Mouse (Mus musculus): ENCODE measurements at regions not wholly inside any gene's neighbourhood (a gene's known extent, or its start where the extent isn't known, plus 50 kb on each side); places are given as distances from the start of the nearest gene placed in this dataset.
A peak's percentile ranks its signal among the peaks of the same experiment; 100 is the strongest.

DNA sequence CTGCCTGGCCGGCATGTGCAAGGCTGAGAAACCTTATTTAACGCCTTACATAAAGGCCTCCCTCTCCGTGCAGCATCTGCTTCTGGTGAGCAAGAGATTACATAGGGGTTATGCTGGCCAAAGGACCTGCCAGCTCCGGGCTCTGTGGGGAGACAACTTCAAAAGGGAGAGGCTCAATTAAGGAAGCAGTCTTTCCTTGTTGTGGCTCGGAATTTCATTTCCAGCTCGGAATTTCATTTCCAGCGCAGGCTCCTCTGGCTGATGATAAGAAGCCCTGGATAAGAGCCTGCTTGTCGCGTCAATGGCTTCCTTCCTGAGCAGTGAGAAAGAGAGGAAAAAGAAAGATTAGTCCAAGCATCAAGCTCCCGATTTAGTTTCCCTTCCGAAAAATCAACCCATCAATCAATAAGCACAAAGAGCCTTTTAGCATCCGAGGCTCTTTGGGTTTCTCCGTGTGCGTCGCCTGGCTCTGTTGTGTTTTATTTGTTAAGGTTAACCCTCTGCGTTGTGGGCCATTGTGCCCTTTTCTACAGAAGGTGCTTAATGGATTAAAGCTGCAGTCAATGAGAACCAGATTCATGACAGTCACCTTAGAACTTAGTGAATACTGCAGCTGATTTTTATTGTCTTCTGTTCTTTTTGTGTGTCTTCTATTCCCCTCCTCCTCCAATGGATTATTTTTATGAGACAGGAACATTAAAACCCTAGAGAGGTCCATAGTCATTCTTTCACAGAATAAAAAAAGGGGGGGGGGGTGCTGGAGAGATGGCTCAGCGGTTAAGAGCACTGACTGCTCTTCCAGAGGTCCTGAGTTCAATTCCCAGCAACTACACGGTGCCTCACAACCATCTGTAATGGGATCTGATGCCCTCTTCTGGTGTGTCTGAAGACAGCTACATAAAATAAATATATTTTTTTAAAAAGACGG, 218.3 kb downstream of the Myo1b start:
- Histone ChIP-seq H3K4me3 (no peak overlapping the region), H3K36me3 (replicated peaks) (no peaks in the 10 kb centered on the region), H3K9me3 (no peaks in the 10 kb centered on the region), H3K27me3 (replicated peaks) (no peaks in the 10 kb centered on the region), H3K9ac (no peak overlapping the region), H3K4me2 (peak overlapping the region; percentile 31), H3K27ac (peak overlapping the region; percentile 83), H3K4me1 (peaks cover 14% of the 10 kb centered on the region)
- peak; percentile 87 for ATAC-seq (replicated peaks)
- 4% methylated on average over 19 of the region's 19 CpGs for WGBS

DNA sequence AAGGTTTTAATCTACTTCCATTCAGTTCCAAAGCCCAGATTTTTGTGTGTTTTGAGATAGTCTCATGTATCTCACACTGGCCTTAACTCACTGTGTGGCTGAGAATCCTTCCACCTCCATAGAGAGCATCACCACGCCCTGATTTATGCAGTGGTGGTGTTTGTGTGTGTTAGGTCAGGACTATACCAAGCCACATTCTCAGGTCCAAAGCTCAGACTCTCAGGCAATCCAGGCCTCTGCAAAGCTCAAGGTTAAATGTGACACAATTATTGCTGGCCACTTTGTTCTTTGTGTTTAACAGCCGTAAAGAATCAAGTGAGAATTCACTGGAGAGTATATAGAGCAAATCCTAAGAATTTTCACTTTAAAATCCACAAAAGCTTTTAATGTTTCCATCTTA, 218.2 kb upstream of the Nabp1 start:
- WGBS, result 34% methylated on average over 2 of the region's 2 CpGs
- Histone ChIP-seq H3K4me2 (no peak overlapping the region), H3K27me3 (replicated peaks) (no peaks in the 10 kb centered on the region), H3K4me1 (peaks cover 14% of the 10 kb centered on the region), H3K36me3 (replicated peaks) (no peaks in the 10 kb centered on the region), H3K27ac (peak overlapping the region; percentile 83), H3K9me3 (no peaks in the 10 kb centered on the region), H3K9ac (no peak overlapping the region), H3K4me3 (no peak overlapping the region)
- ATAC-seq (replicated peaks), result no peak; the same call in 1 of the 2 replicates

DNA sequence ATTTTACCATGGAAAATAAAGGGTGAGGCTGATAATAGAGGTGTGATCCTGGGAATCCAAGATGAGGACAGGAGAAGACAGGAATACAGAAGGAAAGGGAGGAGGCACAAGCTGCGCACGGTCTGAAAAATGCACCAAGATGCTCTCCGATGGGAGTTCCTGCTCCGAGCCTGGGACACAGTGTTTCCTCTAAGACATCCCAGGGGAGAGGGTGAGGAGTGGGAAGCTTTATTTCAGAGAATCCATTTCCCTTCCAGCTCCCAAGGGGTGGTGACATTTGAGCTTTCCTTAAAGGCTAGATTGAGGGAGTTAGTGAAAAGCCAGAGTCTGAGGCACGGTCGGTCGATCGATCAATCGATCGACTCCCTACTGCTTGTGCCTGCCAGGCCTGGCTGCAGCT, 212.7 kb upstream of the Nabp1 start:
- Histone ChIP-seq H3K36me3 (replicated peaks) (no peaks in the 10 kb centered on the region), H3K27me3 (replicated peaks) (no peaks in the 10 kb centered on the region), H3K4me2 (no peak overlapping the region), H3K27ac (no peak overlapping the region), H3K4me1 (peaks cover 17% of the 10 kb centered on the region), H3K9ac (no peak overlapping the region), H3K4me3 (no peak overlapping the region), H3K9me3 (no peaks in the 10 kb centered on the region)
- ATAC-seq (replicated peaks), result no peak
- 88% methylated on average over 10 of the region's 10 CpGs for WGBS

- no peak overlapping the region for H3K27ac ChIP-seq
- H3K27me3 ChIP-seq (replicated peaks), result no peaks in the 10 kb centered on the region
- ATAC-seq (replicated peaks), result no peak
- H3K36me3 ChIP-seq (replicated peaks), result no peaks in the 10 kb centered on the region
- 85% methylated on average over 9 of the region's 9 CpGs for WGBS
- no peak overlapping the region for H3K4me2 ChIP-seq
- H3K4me1 ChIP-seq, result peaks cover 17% of the 10 kb centered on the region
- H3K4me3 ChIP-seq, result no peak overlapping the region
- no peaks in the 10 kb centered on the region for H3K9me3 ChIP-seq
- no peak overlapping the region for H3K9ac ChIP-seq
Observed at GRCm38 (mm10) chr1:51689461-51690223, 211.4 kb upstream of the Nabp1 start.

DNA sequence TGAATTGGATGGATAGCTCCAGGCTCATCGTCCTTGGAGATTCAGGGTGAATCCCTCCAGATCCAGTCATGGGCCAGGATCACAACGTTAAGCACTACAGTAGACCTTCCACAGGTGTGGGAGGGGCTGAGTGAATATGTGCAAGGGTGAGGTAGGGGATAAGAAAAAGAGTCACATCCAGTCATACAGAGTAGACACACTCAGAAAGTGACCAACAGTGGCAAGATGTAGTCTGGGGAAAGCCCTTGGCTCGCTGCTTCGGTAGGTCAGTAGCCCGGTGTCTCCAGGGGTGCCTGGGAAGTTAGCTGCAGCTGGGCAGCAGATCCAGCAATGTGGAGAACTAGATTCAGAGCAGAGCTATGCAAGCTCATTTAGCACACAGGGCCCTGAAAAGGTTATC, 210.7 kb upstream of the Nabp1 start:
- Histone ChIP-seq H3K9me3 (no peaks in the 10 kb centered on the region), H3K27me3 (replicated peaks) (no peaks in the 10 kb centered on the region), H3K27ac (peak overlapping the region; percentile 85; the same call in 1 of the 2 replicates), H3K4me3 (no peak overlapping the region), H3K4me2 (no peak overlapping the region), H3K9ac (no peak overlapping the region), H3K36me3 (replicated peaks) (no peaks in the 10 kb centered on the region), H3K4me1 (peaks cover 17% of the 10 kb centered on the region)
- 74% methylated on average over 5 of the region's 5 CpGs for WGBS
- ATAC-seq (replicated peaks), result peak; percentile 22; the same call in 1 of the 2 replicates

GRCm38 (mm10) chr1:51688224-51688545, 210.0 kb upstream of the Nabp1 start:
- H3K9ac ChIP-seq, result no peak overlapping the region
- H3K4me1 ChIP-seq, result peaks cover 17% of the 10 kb centered on the region
- no peaks in the 10 kb centered on the region for H3K27me3 ChIP-seq (replicated peaks)
- WGBS, result 17% methylated on average over 1 of the region's 1 CpGs
- peak overlapping the region; percentile 85 for H3K27ac ChIP-seq
- H3K4me3 ChIP-seq, result no peak overlapping the region
- H3K9me3 ChIP-seq, result no peaks in the 10 kb centered on the region
- peak; percentile 71 for ATAC-seq (replicated peaks)
- peak overlapping the region; percentile 30; the same call in 1 of the 2 replicates for H3K4me2 ChIP-seq
- no peaks in the 10 kb centered on the region for H3K36me3 ChIP-seq (replicated peaks)

DNA sequence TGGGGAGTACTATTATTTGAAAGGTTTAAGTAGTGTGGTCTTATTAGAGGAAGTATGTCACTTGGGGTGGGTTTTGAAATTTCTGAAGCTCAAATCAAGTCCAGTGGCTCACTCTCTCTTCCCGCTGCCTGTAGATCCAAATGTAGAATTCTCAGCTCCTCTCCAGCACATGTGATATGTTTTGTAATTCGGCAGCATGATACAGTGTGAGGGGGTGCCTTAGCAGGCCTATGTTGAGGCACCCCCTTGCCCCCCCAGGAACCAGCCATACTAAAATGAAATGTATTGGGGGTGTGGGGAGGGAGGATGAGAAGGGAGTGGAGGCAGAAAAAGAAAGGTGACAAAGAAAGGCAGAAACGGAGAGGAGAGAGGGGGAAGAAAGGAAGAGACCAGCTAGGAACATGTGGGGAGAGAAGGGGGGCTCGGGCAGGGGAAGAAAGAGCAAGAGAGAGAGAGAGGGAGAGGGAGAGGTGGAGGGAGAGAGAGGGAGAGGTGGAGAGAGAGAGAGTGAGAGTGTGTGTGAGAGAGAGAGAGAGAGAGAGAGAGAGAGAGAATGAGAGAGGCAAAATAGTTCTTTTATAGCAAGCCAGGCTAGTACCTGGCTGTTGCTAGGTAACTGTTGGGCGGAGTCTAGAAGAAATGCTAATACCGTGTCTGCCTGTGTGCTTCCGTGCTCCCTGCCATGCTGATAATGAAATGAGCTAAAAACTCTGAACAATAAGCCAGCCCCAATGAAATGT, 209.4 kb upstream of the Nabp1 start:
- no peaks in the 10 kb centered on the region for H3K36me3 ChIP-seq (replicated peaks)
- no peak overlapping the region; the same call in 1 of the 2 replicates for H3K9ac ChIP-seq
- peak; percentile 96 for ATAC-seq (replicated peaks)
- H3K27ac ChIP-seq, result peak overlapping the region; percentile 85
- no peaks in the 10 kb centered on the region for H3K9me3 ChIP-seq
- H3K4me3 ChIP-seq, result no peak overlapping the region
- WGBS, result 26% methylated on average over 7 of the region's 7 CpGs
- peak overlapping the region; percentile 30 for H3K4me2 ChIP-seq
- peaks cover 17% of the 10 kb centered on the region for H3K4me1 ChIP-seq
- H3K27me3 ChIP-seq (replicated peaks), result no peaks in the 10 kb centered on the region

DNA sequence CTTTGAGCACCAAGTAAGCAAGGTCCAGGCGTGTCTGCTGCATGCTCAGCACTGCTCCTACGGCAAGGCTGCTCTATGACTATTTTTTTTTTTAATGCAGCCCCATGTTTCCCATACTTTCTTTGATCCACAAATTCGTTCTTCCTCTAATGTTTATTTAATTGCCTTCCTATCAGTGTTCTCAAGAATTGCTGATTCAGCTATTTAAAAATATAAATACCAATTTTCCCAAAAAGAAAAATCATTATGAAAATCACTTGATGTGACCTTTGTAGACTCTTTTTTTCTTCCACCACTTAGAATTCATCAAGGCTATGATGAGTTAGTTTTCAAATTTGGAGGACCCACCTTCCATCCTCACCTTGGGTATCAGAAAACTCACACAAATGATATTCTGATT, 208.5 kb upstream of the Nabp1 start:
- no peak for ATAC-seq (replicated peaks)
- Histone ChIP-seq H3K4me3 (no peak overlapping the region), H3K4me1 (peaks cover 17% of the 10 kb centered on the region), H3K27ac (no peak overlapping the region), H3K9me3 (no peaks in the 10 kb centered on the region), H3K9ac (no peak overlapping the region), H3K4me2 (no peak overlapping the region), H3K27me3 (replicated peaks) (no peaks in the 10 kb centered on the region), H3K36me3 (replicated peaks) (no peaks in the 10 kb centered on the region)
- 80% methylated on average over 3 of the region's 3 CpGs for WGBS

GRCm38 (mm10) chr1:51682273-51682672, 204.0 kb upstream of the Nabp1 start:
- Histone ChIP-seq H3K27me3 (replicated peaks) (no peaks in the 10 kb centered on the region), H3K4me3 (no peak overlapping the region), H3K9me3 (no peaks in the 10 kb centered on the region), H3K9ac (no peak overlapping the region), H3K36me3 (replicated peaks) (no peaks in the 10 kb centered on the region), H3K4me2 (no peak overlapping the region), H3K4me1 (peaks cover 1% of the 10 kb centered on the region; the same call in 1 of the 2 replicates), H3K27ac (no peak overlapping the region)
- WGBS, result 84% methylated on average over 5 of the region's 5 CpGs
- no peak for ATAC-seq (replicated peaks)

GRCm38 (mm10) chr1:51681872-51682271, 203.6 kb upstream of the Nabp1 start:
- no peaks in the 10 kb centered on the region for H3K4me1 ChIP-seq
- H3K9me3 ChIP-seq, result no peaks in the 10 kb centered on the region
- no peak for ATAC-seq (replicated peaks)

GRCm38 (mm10) chr1:51680725-51681124, 202.5 kb upstream of the Nabp1 start:
- Histone ChIP-seq H3K27ac (no peak overlapping the region), H3K9me3 (no peaks in the 10 kb centered on the region), H3K9ac (no peak overlapping the region), H3K4me2 (no peak overlapping the region), H3K27me3 (replicated peaks) (no peaks in the 10 kb centered on the region), H3K36me3 (replicated peaks) (no peaks in the 10 kb centered on the region), H3K4me3 (no peak overlapping the region), H3K4me1 (no peaks in the 10 kb centered on the region)
- 0 out of 2 replicates have a peak, but pooled peaks have one; percentile 58 for ATAC-seq (replicated peaks)
- 72% methylated on average over 6 of the region's 6 CpGs for WGBS

More at GRCm38 (mm10) chr1:51681872-51682271, 203.6 kb upstream of the Nabp1 start:
- Histone ChIP-seq H3K27me3 (replicated peaks) (no peaks in the 10 kb centered on the region), H3K27ac (no peak overlapping the region), H3K36me3 (replicated peaks) (no peaks in the 10 kb centered on the region), H3K4me2 (no peak overlapping the region), H3K9ac (no peak overlapping the region), H3K4me3 (no peak overlapping the region)

GRCm38 (mm10) chr1:51678290-51678928, 200.2 kb upstream of the Nabp1 start:
- Histone ChIP-seq H3K27ac (no peak overlapping the region), H3K36me3 (replicated peaks) (no peaks in the 10 kb centered on the region), H3K4me2 (no peak overlapping the region), H3K27me3 (replicated peaks) (no peaks in the 10 kb centered on the region), H3K4me1 (no peaks in the 10 kb centered on the region), H3K4me3 (no peak overlapping the region), H3K9me3 (no peaks in the 10 kb centered on the region), H3K9ac (no peak overlapping the region)
- ATAC-seq (replicated peaks), result no peak
- WGBS, result 73% methylated on average over 6 of the region's 6 CpGs
